Mouse (Mus musculus) cerebellum, adult 2 months (tissue): ENCODE measurements around the gene Stxbp6.

Source experiments
- CTCF ChIP-seq: fragments of 200-500 bp; IDR thresholded peaks from 2 replicates; pipeline ENCODE4 v1.5.1; 2011; ENCODE audit warnings: low read depth, mild to moderate bottlenecking, control low read depth, low read length, moderate library complexity, borderline replicate concordance; ENCODE audit not compliant: insufficient read depth
- POLR2A ChIP-seq: fragments of 200-500 bp; IDR thresholded peaks from 2 replicates; pipeline ENCODE4 v1.6.1; 2011; ENCODE audit warnings: low read length, control low read depth, borderline replicate concordance; ENCODE audit not compliant: insufficient read depth

- TF ChIP-seq CTCF (no peak), POLR2A (no peak)
Observed at GRCm38 (mm10) chr12:45052860-45053259, 21.6 kb downstream of the Stxbp6 start.
